Mouse (Mus musculus) brain, embryonic 14.5 days (tissue): ENCODE measurements around the gene Prune2. TPM values are rescaled to one million over a fixed set of nuclear protein-coding genes. Genes with fewer than 3 reads are reported as not detected.

ENCODE experiments used
- DNase-seq: peaks from one replicate; pipeline ENCODE4 v3.0.0-alpha.2; 2011; ENCODE audit warnings: low read depth
- CTCF ChIP-seq: fragments of 200-500 bp; IDR thresholded peaks from 2 replicates; pipeline ENCODE4 v1.5.1; 2012; ENCODE audit warnings: inconsistent platforms, mild to moderate bottlenecking, moderate library complexity, borderline replicate concordance; ENCODE audit not compliant: insufficient read depth, insufficient read length; ENCODE audit errors: extremely low read depth
- POLR2A ChIP-seq: fragments of 200-500 bp; IDR thresholded peaks from 2 replicates; pipeline ENCODE4 v1.6.1; 2012; ENCODE audit warnings: mild to moderate bottlenecking, inconsistent platforms, borderline replicate concordance; ENCODE audit not compliant: poor library complexity, insufficient read depth, insufficient read length, severe bottlenecking; ENCODE audit errors: extremely low read depth
- polyA plus RNA-seq: library from polyadenylated mRNA; depleted of rRNA; stranded (reverse); fragments of >200 nt; gene quantifications from 2 replicates; pipeline ENCODE4 v1.2.3, GENCODE M21; 2012

Prune2 gene
- polyA plus RNA-seq, 1 experiment, result 7.0 TPM

GRCm38 (mm10) chr19:17014337-17015124, 58.6 kb downstream of the Prune2 start:
- TF ChIP-seq POLR2A (no peak), CTCF (no peak)
- DNase-seq, result no peak

DNA sequence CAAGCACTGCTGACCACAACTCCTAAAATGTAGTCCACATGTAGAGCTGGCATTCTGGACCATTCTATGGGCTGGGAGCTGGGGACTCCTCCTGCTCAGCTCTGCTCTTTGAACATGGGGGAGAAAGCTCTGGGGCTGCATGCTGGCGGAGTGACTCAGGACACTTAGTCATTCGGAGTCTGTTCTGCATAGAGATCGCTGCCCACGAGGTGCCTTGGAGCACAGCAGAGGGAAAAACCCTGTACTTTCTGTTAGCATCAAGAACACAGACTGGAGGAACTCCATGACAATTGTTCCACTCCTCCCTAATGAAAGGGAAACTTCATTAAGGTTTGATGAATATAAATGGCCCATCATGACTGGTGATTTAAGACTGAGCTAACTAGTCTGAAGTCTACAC, 68.8 kb downstream of the Prune2 start:
- no peak for DNase-seq
- TF ChIP-seq CTCF (no peak), POLR2A (no peak)

GRCm38 (mm10) chr19:17030276-17030675, 74.4 kb downstream of the Prune2 start:
- peak; percentile 73 for DNase-seq
- peak; percentile 81; the same call in 1 of the 2 replicates for TF ChIP-seq CTCF
- TF ChIP-seq POLR2A, result no peak

- DNase-seq, result no peak
- TF ChIP-seq POLR2A (no peak), CTCF (no peak)
Measured at GRCm38 (mm10) chr19:17032314-17032713, 76.4 kb downstream of the Prune2 start.

DNA sequence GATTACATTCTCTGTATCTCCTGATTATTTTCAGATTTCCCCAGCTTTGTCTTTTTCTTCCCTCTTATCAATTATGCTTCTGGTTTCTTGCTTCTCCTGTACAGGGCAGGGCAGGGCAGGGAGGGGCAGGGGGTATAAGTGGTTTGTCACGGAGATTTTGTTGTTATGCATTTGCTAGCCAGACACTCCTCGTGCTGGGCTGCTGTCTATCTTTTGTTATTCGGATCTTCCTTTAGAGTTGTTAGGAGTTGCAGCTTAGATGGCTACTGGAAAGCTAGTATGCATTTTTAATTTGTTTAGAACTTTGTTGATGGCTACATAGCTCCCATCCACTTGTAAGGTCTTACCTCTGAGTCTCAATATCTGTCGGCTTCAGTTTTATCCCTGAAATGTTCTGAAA, 91.0 kb downstream of the Prune2 start:
- DNase-seq, result no peak
- TF ChIP-seq POLR2A, result no peak
- TF ChIP-seq CTCF, result no peak

- TF ChIP-seq CTCF (no peak), POLR2A (no peak)
- no peak for DNase-seq
Measured at GRCm38 (mm10) chr19:17055892-17056291, 100.0 kb downstream of the Prune2 start.

GRCm38 (mm10) chr19:17060106-17060505, 104.2 kb downstream of the Prune2 start:
- no peak for TF ChIP-seq CTCF
- no peak for TF ChIP-seq POLR2A
- DNase-seq, result no peak

DNA sequence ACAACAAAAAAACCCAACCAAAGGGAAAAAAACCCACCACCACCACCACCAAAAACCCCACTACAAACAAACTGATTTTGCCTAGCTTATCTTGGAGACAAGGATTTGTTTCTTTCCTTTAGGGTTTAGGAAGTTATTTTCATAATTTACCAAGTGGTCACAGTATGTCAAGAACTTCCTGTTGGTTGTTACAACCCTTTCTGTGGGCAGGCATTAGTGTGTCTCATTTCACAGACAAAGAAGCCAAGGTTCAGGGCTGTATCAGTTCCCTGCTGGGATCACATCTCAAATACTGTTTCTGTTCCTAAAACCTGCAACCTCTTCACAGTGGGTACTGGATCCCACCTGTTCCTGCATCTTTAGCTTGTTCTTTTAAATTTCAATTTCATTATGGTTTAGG, 108.5 kb downstream of the Prune2 start:
- TF ChIP-seq POLR2A (no peak), CTCF (no peak)
- no peak for DNase-seq

DNA sequence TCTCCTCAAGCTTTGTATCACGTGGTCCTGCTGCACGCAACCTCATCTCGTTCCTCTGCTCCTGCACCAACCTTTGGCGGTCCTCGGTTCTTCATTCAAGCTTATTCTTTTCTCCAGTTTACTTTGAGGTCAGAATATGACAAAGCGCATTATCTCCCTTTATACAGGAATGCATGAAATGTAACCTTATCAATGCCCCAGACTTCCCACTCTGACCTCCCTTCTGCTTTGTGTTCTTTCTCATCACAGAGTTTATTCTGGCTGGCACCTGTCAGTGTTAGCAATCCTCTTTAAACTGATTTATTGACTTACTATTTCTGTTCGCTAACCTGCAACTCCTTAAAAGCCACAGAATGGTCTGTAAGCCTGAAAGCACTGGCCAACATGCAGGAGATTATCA, 113.1 kb downstream of the Prune2 start:
- no peak for DNase-seq
- TF ChIP-seq POLR2A, result no peak
- no peak for TF ChIP-seq CTCF

DNA sequence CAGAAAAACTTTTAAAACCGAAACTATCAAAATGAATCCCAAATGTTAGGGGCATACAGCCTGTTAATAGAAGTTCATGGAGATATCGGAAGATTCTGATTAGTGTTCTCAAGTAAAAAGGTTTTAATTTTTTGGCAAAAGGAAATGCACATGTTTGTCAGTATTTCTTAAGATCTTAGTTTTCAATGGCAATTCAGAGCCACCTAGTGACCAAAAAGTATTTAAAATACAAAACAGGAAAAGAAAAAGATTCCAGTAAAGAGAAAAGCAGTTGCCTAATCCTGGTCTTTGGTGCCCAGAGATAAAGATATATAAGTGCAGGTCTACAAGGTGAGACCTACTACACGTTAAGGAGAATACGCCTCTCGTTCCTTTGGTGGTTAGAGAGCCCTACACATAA, 115.3 kb downstream of the Prune2 start:
- DNase-seq, result no peak
- TF ChIP-seq POLR2A, result no peak
- TF ChIP-seq CTCF, result no peak

GRCm38 (mm10) chr19:17072245-17072644, 116.3 kb downstream of the Prune2 start:
- TF ChIP-seq POLR2A (no peak), CTCF (no peak)
- no peak for DNase-seq

- TF ChIP-seq CTCF (no peak), POLR2A (no peak)
- DNase-seq, result peak; percentile 34
Measured at GRCm38 (mm10) chr19:17078643-17079316, 122.9 kb downstream of the Prune2 start.

DNA sequence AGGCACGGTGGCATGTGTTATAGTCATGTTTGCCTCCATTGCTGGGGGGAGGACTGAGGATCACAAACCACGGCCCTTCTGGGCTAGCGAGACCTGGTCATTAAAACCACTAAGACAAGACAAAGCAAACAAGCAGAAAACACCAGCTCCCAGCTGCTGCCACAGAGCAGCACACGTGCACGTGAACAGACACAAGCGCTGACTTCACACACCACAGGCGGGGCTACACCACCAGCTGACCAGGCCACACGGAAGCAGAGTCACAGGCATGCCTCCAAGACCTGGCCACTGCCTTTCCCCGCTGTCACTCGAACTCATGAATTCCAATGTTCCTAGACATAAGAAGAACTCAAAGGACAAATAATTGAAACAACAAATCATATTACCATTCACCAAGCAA, 125.5 kb downstream of the Prune2 start:
- no peak for TF ChIP-seq POLR2A
- DNase-seq, result no peak

- peak; percentile 41 for DNase-seq
- TF ChIP-seq CTCF, result no peak
- TF ChIP-seq POLR2A, result no peak
Measured at GRCm38 (mm10) chr19:17094067-17094466, 138.1 kb downstream of the Prune2 start.
